Mouse (Mus musculus) myocyte (in vitro differentiated cells): Measurements from ENCODE around the gene Slc35a2.

Experiments used
- POLR2A ChIP-seq: IDR thresholded peaks from one replicate; pipeline ENCODE4 v1.6.1; 2011; ENCODE audit warnings: low read depth, mild to moderate bottlenecking, control low read depth, moderate library complexity; ENCODE audit not compliant: insufficient read length
- REST ChIP-seq: IDR thresholded peaks from one replicate; pipeline ENCODE4 v1.6.1; 2011; ENCODE audit warnings: mild to moderate bottlenecking, control low read depth, moderate library complexity; ENCODE audit not compliant: insufficient read depth, insufficient read length
- TCF12 ChIP-seq: IDR thresholded peaks from one replicate; pipeline ENCODE4 v1.6.1; 2011; ENCODE audit warnings: mild to moderate bottlenecking, control low read depth; ENCODE audit not compliant: poor library complexity, insufficient read depth, severe bottlenecking

DNA sequence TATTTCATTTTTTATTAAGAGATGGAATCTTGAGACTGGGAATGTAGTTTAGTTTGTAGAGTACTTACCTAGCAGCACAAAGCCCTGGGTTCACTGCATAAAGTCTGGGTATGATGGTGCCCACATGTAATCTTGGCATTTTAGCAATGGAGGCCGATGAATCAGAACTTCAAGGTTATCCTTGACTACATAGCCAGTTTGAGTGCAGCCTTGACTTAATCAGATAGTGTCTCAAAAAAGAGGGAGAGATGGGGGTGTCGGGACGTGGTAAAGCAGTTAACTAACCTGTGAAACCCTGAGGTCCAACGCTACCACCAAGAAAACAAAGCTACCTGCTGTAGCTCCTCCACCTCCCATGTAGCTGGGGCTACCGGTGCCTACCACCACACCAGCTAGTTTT is 20.6 kb downstream of the Slc35a2 start:
- TF ChIP-seq POLR2A: no peak
- TF ChIP-seq TCF12: no peak
- TF ChIP-seq REST: no peak
